Mouse (Mus musculus) skeletal muscle tissue, adult 2 months (tissue): Measurements from ENCODE around the gene Pgc.
A peak's percentile ranks its signal among the peaks of the same experiment; 100 is the strongest.

Experiments used
- DNase-seq: peaks from one replicate; pipeline ENCODE4 v3.0.0-alpha.2; 2012; ENCODE audit warnings: low read depth, low spot score

The Pgc gene

DNA sequence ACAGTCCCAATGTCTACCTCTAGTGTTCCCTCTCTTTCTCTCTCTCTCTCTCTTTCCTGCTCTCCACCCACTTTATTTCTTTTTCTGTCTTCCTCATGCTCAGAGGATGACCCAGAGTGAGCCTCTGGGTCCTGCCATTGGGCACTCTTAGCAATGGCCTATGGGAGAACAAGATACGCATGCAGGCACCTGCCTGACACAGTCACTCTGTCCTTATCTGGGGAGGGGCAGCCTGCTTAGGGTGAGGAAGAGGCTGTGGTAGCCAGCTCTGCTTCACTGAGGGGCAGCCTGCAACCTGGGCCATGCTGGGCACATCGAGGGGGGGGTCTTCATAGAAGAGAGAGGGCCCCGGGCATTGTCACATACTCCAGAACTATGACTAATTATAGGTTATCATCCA is 23.0 kb downstream of the Pgc start:
- no peak for DNase-seq

DNA sequence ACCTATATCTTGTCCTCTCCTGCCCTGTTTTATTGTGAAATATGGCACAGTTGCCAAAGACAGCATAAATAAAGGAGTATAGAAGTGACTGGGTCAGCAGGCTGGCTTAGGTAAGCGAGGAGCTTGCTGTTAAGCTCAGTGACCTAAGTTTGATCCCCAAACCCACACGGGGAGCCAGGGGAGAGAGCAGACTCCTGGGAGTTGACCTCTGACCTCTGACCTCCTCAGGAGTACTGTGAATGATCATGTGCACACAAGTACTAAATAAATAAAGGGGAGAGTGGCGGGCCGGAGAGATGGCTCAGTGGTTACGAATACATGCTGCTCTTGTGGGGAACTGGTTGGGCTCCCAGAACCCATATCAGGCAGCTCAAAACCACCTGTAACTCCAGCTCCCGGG is 23.5 kb downstream of the Pgc start:
- DNase-seq: no peak

DNA sequence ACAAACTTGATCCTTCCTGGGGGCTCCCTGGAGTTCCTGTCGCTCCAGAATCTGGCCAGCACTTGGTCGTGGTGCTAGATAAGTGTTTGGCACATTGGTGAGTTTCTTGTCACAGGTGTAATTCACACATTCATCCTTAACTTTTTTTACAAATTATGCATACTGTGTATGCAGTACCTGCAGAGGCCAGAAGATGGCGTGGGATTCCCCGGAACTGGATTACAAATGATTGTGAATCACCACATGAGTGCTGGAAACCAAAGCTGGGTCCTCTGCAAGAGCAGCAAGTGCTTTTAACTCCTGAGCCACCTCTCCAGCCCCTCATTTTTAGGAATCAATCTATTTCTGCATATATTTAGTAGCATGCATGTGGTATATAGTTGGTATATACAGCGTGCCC is 25.2 kb downstream of the Pgc start:
- no peak for DNase-seq

DNA sequence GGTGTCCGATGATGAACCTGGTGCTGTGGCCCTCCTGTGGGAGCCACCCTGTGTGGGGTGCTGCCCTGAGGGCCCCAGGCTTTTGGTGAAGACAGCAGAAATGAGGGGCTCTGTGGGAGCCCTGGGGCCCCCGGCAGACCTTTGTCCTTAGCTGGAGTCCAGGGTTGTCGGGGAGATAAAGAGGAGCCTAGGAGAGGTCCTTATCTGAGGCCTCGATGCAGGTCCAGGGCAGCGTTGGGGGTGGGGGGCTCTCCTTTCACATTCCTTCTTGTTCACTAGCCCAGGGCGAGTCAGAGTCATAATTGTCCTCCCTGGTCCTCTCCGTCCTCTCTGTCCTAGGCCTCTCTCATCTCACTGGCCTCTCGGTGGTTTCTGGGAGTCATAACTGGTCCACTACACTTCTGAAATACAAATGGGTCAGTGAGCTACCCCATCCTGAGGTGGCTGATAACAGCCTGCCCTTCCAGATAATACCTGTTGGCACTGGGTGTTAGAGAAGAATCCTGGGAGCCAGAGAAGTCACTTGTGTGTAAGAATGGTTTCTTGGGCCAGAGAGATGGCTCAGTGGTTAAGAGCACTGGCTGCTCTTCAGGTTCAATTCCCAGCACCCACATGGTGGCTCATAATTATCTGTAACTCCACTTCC is 26.6 kb downstream of the Pgc start:
- DNase-seq: no peak

DNA sequence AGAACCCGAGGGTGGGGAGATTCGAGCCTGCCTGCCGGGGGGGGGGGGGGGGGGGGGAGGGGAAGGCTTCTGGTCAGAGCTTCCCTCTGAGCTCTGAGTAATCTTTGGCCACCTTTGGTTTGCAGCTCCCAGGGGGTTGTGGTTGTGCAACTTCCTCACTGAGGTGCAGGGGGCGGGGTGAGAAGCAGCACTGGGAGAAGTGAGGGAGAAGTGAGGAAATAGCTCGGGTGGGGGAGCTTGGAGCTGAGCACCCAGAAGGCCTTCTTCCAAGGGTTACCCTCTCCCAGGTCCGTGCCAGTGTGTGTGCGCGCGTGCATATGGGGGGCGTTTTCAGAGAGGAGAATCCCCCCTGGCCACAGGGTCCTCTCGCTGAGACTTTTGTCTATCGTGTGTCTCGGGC is 27.6 kb downstream of the Pgc start:
- DNase-seq: peak; percentile 80

DNA sequence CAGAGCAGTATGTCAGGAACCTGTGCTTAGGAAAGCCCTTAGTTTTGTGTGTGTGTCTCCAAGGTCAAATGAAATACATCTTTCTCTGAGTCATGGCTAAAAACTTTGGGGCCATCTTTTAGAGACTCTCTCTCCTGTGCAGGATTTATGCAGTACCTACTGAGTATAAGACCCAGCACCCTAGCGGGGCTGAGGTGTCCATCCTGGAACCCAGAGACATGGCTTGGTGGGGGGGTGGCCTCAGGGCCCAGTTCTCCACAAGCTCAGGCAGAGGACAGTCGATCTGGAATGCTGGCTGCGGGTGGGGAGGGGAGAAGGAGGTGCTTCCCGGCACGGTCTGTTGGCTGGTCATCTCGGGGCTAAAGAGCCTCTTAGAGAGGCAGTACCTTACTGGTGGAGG is 29.7 kb downstream of the Pgc start:
- no peak for DNase-seq

DNA sequence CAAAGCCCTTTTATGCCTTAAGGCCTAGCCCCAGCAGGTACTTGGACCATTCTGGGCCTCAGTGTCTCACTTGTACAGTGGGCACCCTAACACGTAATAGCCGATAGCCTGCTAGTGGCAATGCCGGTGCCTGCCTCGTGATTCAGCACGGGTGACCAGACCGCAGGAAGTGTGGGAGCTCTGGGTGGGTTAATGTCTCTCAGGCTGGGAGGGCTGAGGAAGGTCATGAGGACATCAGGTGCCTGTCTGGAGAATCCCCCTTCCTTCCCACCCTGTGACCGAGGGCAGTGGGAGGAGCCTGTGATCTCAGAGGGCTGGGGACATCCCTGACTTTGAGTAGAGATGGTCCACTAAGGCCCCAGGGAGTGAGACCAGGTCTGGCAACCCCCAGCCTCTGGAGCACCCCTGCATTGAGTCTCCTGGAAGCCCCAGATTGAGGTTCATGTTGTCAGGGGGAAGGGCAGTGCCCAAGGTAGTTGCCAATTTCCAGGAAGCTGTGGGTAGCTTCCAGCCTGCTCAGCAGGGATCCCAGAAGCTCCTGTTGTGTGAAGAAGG is 30.5 kb downstream of the Pgc start:
- DNase-seq: no peak

DNA sequence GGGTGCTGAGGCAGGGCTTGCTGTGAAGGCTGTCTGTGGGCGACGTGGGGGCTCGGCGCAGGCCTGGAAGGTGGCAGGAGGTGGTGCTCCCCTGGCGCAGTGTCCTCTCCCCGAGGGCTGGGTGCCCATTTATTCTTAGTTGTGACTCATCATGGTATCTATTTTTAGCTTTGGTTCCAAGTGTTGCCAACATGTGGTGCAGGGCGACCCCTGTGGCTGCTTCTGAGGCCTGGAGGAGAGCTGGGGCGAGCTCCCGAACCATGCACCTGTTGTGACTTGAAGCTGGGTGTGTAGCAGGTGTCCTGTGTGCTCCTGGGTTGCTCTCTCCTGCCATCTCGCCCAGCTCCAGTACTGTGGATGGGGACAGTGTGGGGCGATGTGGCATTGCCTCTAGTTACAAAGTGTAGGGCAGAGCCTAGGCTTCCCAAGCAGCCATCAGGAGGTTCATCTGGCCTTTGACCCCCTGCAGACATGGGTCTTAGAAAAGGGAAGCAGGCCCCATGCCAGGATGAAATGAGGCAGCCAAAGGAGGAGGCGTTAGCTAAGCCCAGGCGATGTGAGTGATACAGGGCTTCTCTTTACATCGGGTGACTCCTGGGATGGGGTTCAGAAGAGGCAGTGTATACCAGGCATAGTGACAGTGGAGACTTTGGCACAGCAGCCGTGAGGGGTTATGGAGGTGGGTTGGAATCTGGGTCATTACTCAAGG is 33.2 kb downstream of the Pgc start:
- DNase-seq: peak; percentile 95

DNA sequence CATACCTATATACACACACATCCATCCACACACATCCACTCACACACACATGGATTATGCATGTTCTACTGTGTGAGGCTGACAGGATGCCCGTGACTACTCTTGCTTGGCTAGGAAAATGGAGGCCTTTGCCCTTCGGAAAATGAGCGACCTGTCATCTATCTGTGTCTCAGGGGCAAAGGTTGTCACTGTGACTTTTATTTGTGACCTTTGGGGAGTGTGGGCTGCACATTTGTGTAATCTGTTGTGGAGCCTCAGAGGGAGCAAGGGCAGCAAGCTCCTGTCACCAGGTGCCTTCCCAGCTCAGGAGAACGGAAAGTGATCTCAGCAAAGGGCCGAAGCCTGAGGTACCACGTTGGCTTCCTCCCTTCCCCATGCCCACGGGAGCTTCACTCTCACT is 35.4 kb downstream of the Pgc start:
- DNase-seq: no peak

DNA sequence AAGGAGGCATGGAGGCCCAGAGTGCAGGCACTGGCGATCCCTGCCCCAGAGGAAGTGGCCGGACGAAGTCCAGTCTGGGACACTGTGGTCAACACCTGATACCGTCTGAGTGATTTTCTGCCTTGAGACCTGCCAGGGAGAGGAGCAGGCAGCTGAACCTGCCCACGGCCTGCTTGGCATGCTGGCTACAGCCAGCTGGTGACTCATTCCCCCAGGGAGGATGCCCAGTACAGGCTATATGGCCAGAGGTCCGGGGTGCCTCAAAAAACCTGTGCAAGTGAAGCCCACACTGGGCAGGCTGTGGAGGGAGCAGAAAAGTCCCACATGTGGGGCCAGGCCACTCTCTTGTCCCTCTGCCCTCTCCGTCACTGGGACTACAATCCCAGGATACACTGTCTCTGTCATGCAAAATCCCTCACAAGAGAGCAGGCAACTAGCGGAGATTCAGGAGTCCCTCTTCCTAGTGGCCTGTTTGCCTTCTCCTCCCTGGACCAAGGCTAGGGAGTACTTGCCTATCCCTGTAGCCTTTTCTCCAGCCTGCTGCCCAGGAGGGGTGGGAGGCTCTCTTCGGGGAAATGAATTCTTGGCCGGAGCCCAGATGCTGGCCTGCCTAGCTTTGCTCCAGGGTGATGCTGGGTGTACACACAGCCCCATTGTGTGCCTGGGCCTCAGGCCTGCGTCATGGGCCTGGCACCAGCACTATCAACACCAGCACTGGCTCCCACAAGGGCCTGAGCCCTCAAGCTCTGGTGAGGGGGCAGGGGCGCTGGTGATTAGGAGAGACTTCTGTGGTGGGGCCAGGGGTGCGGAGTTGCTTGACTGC is 36.1 kb downstream of the Pgc start:
- peak; percentile 93 for DNase-seq

DNA sequence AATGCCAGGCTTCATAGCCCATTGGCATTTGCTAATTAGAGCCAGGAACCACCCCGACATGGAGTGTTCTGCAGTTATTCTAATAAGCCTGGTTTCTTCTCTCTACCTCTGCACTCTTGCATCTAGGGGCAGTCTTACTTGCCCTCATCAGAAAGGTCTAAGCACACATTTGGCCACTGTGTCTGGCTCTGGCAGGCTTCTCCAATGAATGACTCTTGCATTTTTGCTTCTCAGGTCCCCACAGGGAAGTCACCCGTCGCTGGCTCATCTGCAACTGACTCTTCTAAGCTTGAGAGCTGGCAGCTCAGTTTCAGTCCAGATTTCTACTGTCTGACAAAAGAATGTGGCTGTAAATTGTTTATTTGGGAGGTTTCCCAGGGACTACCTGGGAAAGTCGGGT is 39.3 kb downstream of the Pgc start:
- no peak for DNase-seq

DNA sequence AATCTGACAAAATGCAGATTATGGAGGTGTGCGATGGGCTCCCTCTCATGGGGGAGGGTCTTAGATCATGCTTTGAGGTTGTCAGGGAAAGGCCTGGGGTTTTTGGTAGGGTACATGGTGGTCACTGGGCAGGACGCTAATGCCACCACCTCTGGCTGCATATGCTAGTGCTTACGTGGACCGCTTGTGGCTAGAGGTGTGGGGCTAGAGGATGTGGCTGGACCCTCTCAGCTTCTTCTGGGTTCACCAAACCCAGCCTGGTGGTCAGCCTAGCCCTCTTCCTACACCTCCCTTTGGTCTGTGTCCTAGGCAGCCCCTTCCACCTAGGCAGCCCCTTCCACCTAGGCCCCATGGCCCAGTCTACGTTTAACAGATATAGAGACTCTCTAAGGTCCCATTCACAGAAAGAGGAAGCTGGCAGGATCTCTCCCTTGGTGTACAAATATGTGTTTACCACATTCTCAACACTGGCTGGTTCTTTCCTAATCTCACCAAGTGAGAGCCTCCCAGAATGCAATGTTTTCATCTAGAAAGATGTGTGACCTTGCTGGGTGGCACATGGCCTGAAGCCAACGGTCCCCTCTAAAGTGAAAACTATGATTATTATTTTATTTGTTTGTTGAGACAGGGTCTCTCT is 39.9 kb downstream of the Pgc start:
- no peak for DNase-seq

DNA sequence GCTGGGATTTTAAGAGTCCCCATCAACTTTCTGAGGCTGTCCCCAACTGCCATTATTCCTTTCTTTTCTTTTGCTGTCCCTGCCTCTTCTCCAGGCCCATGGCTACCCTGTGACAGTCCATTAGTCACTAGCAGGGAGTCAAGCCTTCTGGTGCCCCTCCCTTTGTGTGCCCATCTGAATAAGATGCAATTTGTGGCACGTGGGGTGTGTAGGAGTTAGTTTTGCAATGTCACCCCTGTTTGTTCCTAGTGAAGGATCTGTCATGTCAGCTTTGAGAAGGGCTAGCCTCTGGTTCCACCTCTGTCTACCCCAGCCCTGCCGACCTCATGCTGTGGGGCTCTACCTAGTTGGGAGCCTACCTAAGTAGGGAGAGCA is 40.4 kb downstream of the Pgc start:
- DNase-seq: no peak

DNA sequence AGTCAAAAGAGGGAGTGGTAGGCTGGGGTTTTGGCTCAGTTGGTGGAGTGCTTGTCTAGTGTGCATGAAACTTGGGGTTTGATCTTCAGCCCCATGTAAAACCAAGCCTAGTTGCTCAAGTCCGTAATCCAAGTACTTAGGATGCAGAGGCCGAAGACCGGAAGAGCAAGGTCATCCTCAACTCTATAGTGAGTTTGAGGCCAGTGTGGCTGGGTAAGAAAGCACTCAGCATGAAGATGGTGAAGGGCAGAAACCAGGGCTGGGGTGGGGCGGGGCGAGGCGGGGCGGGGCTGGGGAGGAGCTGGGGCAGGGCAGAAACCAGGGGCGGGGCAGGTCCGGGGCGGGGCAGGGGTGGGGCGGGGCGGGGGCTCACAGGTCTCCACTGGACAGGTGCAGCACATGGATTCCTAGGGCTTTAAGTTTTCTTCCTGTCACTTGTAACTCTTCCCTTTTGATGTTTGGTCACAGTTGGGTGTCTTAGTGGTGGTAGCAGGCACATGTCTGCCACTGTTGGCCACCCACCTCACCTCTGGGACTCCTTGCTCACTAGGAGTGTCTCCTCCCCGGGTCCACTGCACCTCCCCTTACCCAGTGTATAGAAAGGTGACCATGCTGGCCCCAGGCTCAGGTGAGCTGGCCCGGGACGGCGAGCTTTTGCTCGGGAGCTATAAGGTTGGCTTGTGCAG is 41.0 kb downstream of the Pgc start:
- no peak for DNase-seq

DNA sequence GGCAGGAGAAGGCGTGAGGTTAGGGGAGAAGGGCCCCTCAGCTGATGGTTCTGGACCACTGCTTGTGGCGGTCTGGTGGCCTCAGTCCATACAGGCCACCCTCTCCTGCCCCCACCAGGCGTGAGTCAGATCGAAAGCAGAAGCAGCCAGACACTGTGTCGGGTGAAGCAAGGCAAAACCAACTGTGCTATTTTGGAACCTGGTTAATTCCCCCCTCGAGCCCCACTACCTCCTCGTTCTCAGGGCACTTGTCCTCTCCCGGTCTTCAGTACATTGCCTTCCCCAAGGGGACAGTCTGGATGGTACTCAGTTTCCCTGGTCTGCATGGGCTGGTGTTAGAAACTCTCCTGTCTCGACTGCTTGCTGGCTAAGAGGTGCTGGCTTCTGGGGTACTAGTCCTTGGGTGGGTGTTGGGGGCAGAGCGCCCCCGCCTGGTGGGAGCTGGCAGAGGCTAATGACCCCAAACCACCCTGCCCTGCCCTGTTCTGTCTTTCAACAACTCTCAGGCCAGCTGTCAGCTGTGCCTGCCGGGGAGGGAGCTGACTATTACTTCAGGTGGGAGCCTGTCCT is 42.1 kb downstream of the Pgc start:
- peak; percentile 84 for DNase-seq

DNA sequence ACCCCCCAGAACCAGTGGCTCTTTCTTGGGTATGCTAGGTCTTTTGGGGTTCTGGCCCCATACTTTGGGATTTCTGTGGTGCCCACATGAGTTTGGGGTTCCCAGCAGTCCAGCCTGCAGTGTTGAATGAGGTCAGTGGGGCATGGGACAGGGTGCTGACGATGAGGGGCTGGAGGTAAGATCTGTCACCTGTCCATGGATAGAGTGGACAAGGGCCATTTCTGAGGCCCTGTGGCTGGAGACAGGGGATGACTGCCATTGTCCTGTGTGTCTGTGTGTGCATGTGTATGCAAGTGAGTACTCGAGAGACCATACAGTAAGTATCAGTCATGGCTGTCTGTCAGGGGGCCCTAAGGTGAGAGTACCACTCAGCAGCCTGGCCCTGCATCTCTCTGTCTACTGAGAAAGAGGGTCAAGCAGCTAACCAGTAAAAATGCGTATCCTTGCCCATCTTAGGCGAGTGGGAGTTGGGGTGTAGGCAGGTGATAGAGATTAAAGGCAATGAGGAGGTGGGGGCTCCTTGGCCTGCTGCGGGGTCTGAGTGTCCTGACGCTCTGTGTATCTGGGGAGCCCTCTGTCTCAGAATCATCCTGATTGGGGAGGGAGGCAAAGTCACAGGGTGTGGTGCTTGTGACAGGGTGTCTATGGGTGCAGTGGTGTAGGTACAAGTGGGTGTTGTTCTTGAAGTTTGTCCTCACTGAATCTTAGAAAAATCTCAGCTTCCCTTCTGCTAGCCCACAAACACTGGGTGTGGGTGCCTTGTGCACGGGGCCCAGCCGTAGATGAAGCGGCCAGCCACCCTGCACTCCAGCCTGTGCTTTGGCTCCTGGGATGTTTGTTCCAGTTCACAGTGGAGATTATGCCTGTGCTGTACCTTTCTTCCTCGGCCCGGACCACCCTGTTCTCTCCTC is 43.0 kb downstream of the Pgc start:
- DNase-seq: no peak

DNA sequence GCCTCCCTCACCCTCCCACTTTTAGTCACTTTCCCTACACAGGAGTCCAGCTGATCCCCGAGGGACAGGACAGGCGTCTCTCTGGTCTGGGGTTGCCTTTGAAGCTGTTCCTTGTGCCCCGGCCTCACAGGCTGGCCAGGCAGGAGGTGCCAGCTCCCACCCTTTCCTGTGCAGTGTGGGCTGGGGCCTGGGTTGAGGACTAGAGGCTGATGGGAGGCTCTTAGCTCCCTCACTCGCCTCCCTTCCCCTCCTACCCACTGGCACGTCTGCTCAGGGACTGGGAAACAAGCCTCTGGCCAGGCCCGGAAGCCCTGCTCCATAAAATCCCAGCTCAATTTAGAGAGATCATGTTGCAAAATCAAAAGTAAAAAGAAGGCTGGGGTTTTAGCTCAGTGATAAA is 47.0 kb downstream of the Pgc start:
- no peak for DNase-seq

DNA sequence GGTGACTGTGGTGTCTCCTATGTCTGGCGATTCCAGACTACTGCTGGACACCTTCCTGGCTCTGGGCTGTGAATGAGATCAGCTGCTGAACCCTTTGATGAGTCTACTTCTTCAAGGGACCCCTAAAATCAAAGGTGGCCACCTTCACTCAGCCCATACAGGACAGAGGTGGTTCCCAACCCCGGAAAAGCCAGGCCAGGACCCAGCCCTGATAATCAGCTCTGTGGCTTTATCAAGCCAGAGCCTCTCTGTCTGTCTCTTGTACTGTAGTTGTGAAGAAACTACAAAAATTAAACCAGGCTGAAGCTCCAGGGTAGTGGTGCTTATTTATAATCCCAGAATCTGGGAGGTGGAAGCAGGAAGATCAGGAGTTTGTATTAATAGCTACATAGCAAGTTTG is 50.5 kb downstream of the Pgc start:
- no peak for DNase-seq

DNA sequence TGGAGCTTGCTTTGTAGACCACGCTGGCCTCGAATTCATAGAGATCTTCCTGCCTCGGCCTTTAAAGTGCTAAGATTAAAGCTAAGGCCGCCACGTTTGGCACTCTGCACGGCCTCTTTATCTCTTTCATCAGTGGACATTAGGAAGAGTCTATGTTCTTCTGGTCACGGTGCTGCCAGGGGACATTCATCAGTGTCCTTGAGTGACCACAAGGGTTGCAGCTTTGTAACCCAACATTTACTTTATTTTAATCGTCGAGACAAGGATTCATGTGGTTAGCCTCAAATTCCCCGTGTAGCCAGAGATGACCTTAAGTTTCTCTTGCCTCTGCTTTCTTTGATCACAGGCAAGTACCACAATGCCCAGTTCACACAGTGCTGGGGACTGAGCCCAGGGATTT is 53.8 kb downstream of the Pgc start:
- no peak for DNase-seq

DNA sequence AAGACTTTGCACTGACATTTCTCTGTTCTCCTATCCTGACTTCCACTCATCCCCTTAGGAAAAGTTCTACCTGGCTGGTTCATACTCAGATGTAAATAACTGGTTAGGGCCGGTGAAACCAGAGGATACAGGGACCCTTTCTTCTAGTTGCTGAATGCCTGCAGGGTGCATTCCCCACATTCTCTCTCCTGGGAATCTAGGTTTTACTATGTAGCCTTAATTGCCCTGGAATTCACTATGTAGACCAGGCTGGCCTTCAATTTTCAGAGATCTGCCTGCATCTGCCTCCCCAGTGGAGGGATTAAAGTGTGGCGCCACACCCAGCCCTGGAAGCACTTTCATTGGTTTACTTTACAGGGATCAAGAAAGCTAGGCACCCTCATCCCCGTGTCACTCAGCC is 55.8 kb downstream of the Pgc start:
- no peak for DNase-seq
